Mouse (Mus musculus) T-cell, adult 2 months (primary cell): ENCODE measurements around the gene Nap1l2.
"Not testable (repeated sequence)": the region's sequence is repeated elsewhere in the genome, so short reads cannot be mapped to it uniquely, and the experiment has no call there.

ENCODE experiments used
- DNase-seq: peaks from one replicate; pipeline ENCODE4 v3.0.0; 2022; ENCODE audit warnings: low spot score

The Nap1l2 gene

GRCm38 (mm10) chrX:103186431-103186786 lies at the start of gene Nap1l2:
Gene Nap1l2, minus strand, starts transcription at chrX:103186640.
- no peak for DNase-seq

GRCm38 (mm10) chrX:103215251-103215650 lies 28.8 kb upstream of the Nap1l2 start:
- DNase-seq = no peak

- DNase-seq = no peak
These were observed 389 bp upstream of the Nap1l2 start for GRCm38 (mm10) chrX:103186829-103187228.

- no peak for DNase-seq
These were observed 534 bp downstream of the Nap1l2 start for GRCm38 (mm10) chrX:103185781-103186430.

- no peak for DNase-seq
These were observed 2.9 kb downstream of the Nap1l2 start for GRCm38 (mm10) chrX:103183536-103183935.

- DNase-seq = no peak
These were observed 6.5 kb downstream of the Nap1l2 start for GRCm38 (mm10) chrX:103179771-103180558.

GRCm38 (mm10) chrX:103164948-103165605 lies 21.4 kb downstream of the Nap1l2 start:
- not testable (repeated sequence) for DNase-seq

- DNase-seq = no peak
These were observed 30.3 kb downstream of the Nap1l2 start for GRCm38 (mm10) chrX:103156134-103156533.

- no peak for DNase-seq
These were observed 47.9 kb downstream of the Nap1l2 start for GRCm38 (mm10) chrX:103138549-103138948.
